Mouse (Mus musculus) liver, embryonic 15.5 days (tissue): ENCODE results near the gene Zfand2b. TPM values are rescaled to one million over a fixed set of nuclear protein-coding genes. Genes with fewer than 3 reads are reported as not detected.

Source experiments
- ATAC-seq: fragments of 200-750 bp; cut with Nextera tagmentation; 2 replicates; pipeline ENCODE4 v1.8.0; 2017; ENCODE audit warnings: moderate number of reproducible peaks, mild to moderate bottlenecking, moderate library complexity; ENCODE audit not compliant: insufficient read depth
- H3K27ac ChIP-seq: fragments of 300-500 bp; sonication (generic); replicated peaks from 2 replicates; pipeline ENCODE4 v1.5.1; 2015; ENCODE audit warnings: mild to moderate bottlenecking, inconsistent platforms
- H3K27me3 ChIP-seq: fragments of 300-500 bp; sonication (generic); 2 replicates; pipeline ENCODE4 v1.6.1; 2015; ENCODE audit warnings: mild to moderate bottlenecking, inconsistent platforms
- H3K36me3 ChIP-seq: fragments of 300-500 bp; sonication (generic); replicated peaks from 2 replicates; pipeline ENCODE4 v1.6.1; 2015; ENCODE audit warnings: moderate library complexity, mild to moderate bottlenecking, inconsistent platforms
- H3K4me1 ChIP-seq: fragments of 300-500 bp; sonication (generic); replicated peaks from 2 replicates; pipeline ENCODE4 v1.6.1; 2015; ENCODE audit warnings: inconsistent platforms
- H3K4me2 ChIP-seq: fragments of 300-500 bp; sonication (generic); 2 replicates; pipeline ENCODE4 v1.6.1; 2015; ENCODE audit warnings: moderate library complexity, mild to moderate bottlenecking, inconsistent platforms
- H3K4me3 ChIP-seq: fragments of 300-500 bp; sonication (generic); replicated peaks from 2 replicates; pipeline ENCODE4 v1.5.1; 2015; ENCODE audit warnings: mild to moderate bottlenecking, inconsistent platforms
- H3K9ac ChIP-seq: fragments of 300-500 bp; sonication (generic); 2 replicates; pipeline ENCODE4 v1.6.1; 2015; ENCODE audit warnings: moderate library complexity, mild to moderate bottlenecking, inconsistent platforms
- H3K9me3 ChIP-seq: fragments of 300-500 bp; sonication (generic); replicated peaks from 2 replicates; pipeline ENCODE4 v1.6.1; 2016; ENCODE audit warnings: inconsistent platforms
- WGBS: fragments of 180-500 bp; shearing (Covaris S2); methylation state at CpG from one replicate; pipeline ENCODE4 v1.1.7; 2015; ENCODE audit warnings: mixed read lengths; ENCODE audit not compliant: insufficient replicate concordance; 5-methylcytosine and 5-hydroxymethylcytosine counted together
- polyA plus RNA-seq: library from polyadenylated mRNA; unstranded; fragments of >200 nt; fragmentation: Nextera tagmentation; extraction: Ambion mirVana; gene quantifications from 2 replicates; pipeline ENCODE4 v1.2.1, GENCODE M21; 2015

Zfand2b gene
- polyA plus RNA-seq, 1 experiment from 2014 or later = 43.4 TPM

DNA sequence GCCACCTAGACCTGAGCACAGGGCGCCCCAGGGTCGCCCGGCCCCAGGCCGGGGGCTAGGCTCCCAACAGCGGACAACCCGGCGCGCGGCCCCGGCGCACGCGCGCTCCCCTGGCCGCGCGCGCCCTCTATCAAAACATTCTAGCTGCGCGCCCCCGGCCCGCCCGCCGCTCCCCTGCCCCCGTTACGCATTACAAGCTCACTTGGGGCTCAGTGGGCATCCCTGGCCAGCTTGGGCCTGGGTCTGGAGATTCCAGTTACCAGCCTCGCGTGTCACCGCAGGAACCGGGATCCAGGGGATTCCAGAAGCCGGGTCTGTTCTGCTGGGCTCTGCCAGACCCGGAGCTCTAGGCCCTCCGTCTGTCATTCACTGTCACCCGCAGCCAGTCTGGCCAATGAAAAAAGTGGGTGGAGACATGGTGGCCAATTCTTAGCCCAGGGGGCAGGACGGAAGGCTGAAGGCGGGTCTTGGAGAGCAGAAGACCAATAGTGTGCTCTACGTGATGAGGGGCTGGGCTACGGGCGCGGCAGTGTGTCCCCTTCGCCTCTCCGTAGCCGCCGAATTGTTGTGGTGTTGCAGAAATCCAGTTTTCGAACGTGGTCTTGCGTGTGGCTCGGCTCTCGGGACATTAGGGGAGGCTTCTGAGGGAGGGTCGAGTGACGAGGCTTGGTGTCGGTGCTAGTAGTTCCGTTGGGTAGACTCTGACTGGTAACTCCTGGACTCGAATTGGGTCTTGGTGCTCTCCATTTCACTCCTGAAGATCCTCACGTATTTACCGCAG, 23.4 kb downstream of the Zfand2b start, which contains the start of the genes Ankzf1 and Atg9a:
Gene Ankzf1 (plus strand): TSS at position 530 of the 781 bp plus-strand sequence.
Gene Atg9a (minus strand): TSS at position 575 of the 781 bp plus-strand sequence.
- H3K4me3 ChIP-seq = peak within 1 kb of the TSS; percentile 89
- H3K9me3 ChIP-seq = no peaks in the 10 kb centered on the region
- peak within 1 kb of the TSS; percentile 97 for H3K9ac ChIP-seq
- H3K36me3 ChIP-seq = peaks cover 47% of the 10 kb centered on the region
- no peaks in the 10 kb centered on the region for H3K27me3 ChIP-seq
- peaks cover 52% of the 10 kb centered on the region for H3K4me1 ChIP-seq
- peak within 1 kb of the TSS; percentile 95 for H3K27ac ChIP-seq
- peak; percentile 98 for ATAC-seq
- peak within 1 kb of the TSS; percentile 88 for H3K4me2 ChIP-seq
- WGBS = under 1% methylated on average over 55 of the region's 56 CpGs

DNA sequence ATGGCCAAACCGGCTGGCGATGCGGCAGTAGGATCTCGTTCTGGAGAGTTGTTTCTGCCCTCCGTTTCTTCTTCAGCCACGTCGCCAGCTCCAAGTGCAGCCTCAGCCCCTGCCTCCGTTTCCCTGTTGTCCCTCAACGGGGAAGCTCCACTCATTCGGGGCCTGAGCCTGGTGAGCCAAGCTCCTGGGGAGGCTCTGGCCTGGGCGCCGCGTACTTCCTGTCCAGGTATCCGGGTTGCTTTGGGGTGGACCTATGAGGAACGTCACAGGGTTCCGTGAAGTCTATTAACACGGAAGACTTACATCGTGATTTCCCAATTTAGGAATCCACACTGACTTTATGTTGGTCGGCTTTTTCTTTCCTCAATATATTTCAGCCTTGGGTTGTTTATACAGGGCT, 24.0 kb downstream of the Zfand2b start:
- ATAC-seq = peak; percentile 40
- no peaks in the 10 kb centered on the region for H3K27me3 ChIP-seq
- H3K4me3 ChIP-seq = peak overlapping the region; percentile 89
- WGBS = under 1% methylated on average over 19 of the region's 19 CpGs
- peak overlapping the region; percentile 71 for H3K9ac ChIP-seq
- peaks cover 51% of the 10 kb centered on the region for H3K4me1 ChIP-seq
- peak overlapping the region; percentile 88 for H3K4me2 ChIP-seq
- peak overlapping the region; percentile 95 for H3K27ac ChIP-seq
- H3K9me3 ChIP-seq = no peaks in the 10 kb centered on the region
- H3K36me3 ChIP-seq = peaks cover 46% of the 10 kb centered on the region

DNA sequence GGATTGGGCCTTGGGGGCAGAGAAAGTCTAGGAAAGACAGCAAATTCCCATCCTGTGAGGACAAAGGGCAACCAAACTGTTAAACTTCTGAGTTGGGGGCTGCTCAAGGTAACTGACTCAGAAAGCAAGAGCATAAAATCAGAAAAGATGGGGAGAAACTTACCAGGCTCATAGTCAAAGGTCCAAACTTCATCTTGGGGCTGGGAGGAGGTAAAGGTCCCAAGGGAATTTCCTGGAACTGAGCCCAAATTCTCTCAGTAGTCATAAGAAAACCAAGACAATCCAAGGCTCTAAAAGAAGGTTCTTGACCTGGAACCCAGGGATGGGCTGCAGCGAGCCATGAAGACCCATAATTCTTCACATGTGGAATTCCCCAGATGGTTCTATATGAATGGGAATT, 32.8 kb downstream of the Zfand2b start:
- H3K4me2 ChIP-seq = no peak overlapping the region
- no peak for ATAC-seq

DNA sequence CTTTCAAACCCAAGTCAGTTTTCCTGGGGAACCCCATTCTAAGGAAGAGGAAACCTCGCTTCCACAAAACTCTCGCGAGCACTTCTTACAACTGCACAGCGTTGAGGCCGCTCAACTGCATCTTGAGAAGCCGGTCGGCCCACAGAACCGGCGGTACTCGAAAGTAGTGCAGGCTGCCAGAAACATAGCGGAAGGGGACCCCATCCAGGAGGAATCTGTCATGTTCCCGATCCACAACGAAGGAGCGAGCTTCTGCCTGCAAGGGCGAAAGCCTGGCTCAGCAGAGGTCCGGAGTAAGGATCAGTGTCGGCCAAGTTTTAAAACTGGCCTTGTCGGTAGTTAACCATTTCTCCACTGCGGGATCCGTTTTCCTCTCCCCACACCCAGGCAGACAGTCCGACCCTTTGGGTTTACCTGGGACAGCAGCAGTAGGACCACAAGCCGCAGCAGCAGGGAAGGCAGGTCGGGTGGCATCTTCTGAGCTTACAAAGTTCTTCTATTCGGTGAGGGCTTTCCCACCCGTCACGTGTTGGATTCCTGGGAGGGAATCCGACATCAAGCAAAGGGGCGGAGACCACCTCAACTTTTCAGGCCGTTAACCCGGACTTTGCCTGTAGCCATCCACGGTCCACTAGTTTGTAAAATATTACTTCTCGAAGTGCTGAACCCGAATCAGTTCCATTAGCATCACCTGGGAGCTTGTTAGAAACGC, 40.7 kb downstream of the Zfand2b start:
- Histone ChIP-seq H3K27me3 (no peaks in the 10 kb centered on the region), H3K9me3 (no peaks in the 10 kb centered on the region), H3K9ac (peak overlapping the region; percentile 83), H3K27ac (peak overlapping the region; percentile 83; the same call in 1 of the 2 replicates), H3K4me2 (peak overlapping the region; percentile 99), H3K36me3 (peaks cover 25% of the 10 kb centered on the region), H3K4me3 (peak overlapping the region; percentile 77), H3K4me1 (peaks cover 58% of the 10 kb centered on the region)
- 17% methylated on average over 34 of the region's 34 CpGs for WGBS
- ATAC-seq = no peak

More for the DNA sequence above, 32.8 kb downstream of the Zfand2b start:
- H3K9me3 ChIP-seq = no peaks in the 10 kb centered on the region
- no peak overlapping the region for H3K9ac ChIP-seq
- WGBS = 74% methylated on average over 1 of the region's 1 CpGs
- H3K4me1 ChIP-seq = no peaks in the 10 kb centered on the region
- peaks cover 37% of the 10 kb centered on the region for H3K36me3 ChIP-seq
- H3K4me3 ChIP-seq = no peak overlapping the region
- H3K27ac ChIP-seq = no peak overlapping the region
- no peaks in the 10 kb centered on the region for H3K27me3 ChIP-seq

DNA sequence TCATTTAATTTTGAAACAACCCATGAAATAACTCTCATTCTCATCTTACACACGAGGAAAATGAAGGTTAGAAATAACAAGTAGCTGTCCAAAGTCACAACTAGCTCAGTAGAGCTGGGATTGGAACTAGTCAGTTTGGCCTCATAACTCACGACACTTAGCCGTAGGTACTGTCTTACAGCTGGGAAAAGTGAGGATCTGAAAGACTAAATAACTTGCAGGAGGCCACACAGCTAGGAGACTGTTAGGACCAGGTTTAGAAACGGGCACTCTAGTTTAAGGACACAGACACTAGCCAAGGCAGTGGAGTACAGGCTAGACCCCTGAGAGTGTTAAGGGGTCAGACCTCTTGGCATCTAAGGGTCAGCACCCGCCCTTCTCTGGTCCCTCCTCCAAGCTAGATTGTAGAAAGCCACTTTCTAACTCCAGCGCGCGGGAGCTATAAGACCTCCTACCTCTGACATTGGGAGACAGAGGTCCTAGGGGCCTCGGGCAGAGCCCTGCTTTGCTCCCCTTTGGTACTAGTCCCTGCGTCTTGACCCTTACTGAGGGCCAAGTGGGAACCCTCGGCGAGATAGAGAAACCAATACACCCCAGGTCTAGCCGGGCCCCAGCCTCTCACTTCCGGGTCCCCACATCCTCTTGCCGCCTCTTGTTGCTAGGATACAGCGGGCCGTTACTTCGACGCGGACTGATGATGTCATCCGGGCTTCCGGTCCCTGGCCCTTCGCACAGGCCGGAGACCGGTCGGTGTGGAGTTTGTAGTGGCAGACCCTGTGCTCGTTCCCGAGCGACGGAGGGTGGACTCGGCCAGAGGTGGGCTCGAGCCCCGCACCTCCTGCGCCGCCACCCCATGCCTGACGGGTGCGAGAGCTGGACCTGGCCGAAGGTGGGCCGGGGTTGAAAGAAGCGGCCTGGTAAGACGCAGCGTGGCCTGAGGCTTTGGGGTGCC, 42.0 kb downstream of the Zfand2b start, which contains the start of the genes Glb1l and Stk16:
Gene Glb1l (minus strand): TSS at position 678 of the 952 bp plus-strand sequence.
Gene Stk16 (plus strand): TSS at position 703 of the 952 bp plus-strand sequence.
- 3% methylated on average over 42 of the region's 42 CpGs for WGBS
- H3K36me3 ChIP-seq = peaks cover 38% of the 10 kb centered on the region
- peak within 1 kb of the TSS; percentile 77 for H3K4me3 ChIP-seq
- ATAC-seq = peak; percentile 85
- H3K4me1 ChIP-seq = peaks cover 71% of the 10 kb centered on the region
- no peaks in the 10 kb centered on the region for H3K27me3 ChIP-seq
- peak within 1 kb of the TSS; percentile 95 for H3K27ac ChIP-seq
- peak within 1 kb of the TSS; percentile 99 for H3K4me2 ChIP-seq
- peak within 1 kb of the TSS; percentile 83 for H3K9ac ChIP-seq
- H3K9me3 ChIP-seq = no peaks in the 10 kb centered on the region

DNA sequence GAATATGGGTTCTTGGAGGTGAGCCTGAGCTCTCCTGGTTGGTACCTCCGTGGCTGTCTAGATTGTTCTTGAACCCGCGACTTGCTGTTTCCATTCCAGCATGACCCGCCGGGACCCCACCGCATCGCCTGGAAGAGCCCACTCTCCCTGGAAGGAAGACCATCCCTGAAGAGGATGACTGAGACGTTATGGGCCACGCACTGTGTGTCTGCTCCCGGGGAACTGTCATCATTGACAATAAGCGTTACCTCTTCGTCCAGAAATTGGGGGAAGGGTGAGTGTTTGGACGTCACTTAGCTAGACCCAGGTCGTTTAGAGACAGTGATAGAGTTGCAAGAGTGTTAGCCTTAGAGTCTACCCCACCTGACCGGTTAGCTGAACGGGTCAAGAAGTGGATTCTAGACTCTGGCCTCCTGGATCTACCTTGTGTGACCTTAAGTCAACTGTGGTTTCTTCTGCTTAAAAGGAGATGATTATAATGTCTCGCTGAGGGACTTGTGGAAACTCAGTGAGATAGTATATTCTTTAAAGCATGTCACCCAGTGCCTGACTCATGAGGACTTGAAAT, 42.8 kb downstream of the Zfand2b start:
- Histone ChIP-seq H3K4me2 (peak overlapping the region; percentile 99), H3K36me3 (peaks cover 46% of the 10 kb centered on the region), H3K27ac (peak overlapping the region; percentile 95), H3K4me1 (peaks cover 80% of the 10 kb centered on the region), H3K9me3 (no peaks in the 10 kb centered on the region), H3K27me3 (no peaks in the 10 kb centered on the region), H3K4me3 (peak overlapping the region; percentile 77), H3K9ac (peak overlapping the region; percentile 83)
- WGBS = 6% methylated on average over 17 of the region's 17 CpGs
- ATAC-seq = no peak

DNA sequence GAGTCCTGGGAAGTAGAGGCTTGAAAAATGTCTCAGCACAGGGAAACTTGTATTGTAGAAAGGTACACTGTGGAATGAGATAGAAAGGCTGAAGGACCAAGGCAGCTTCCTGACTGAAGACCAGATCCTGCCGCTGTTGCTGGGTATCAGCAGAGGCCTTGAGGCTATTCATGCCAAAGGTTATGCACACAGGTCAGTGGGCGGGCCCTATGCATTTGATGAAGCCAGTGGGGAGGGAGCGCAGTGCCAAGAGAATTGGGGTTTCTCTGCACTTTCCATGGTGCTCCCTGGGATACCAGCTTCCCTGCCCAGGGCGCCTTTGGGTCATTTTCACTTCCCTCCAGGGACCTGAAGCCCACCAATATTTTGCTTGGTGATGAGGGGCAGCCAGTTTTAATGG, 44.1 kb downstream of the Zfand2b start:
- H3K9ac ChIP-seq = peak overlapping the region; percentile 43
- no peaks in the 10 kb centered on the region for H3K9me3 ChIP-seq
- peak overlapping the region; percentile 95 for H3K27ac ChIP-seq
- H3K4me1 ChIP-seq = peaks cover 90% of the 10 kb centered on the region
- ATAC-seq = no peak
- peak overlapping the region; percentile 77 for H3K4me3 ChIP-seq
- 68% methylated on average over 4 of the region's 4 CpGs for WGBS
- no peaks in the 10 kb centered on the region for H3K27me3 ChIP-seq
- H3K36me3 ChIP-seq = peaks cover 56% of the 10 kb centered on the region
- H3K4me2 ChIP-seq = peak overlapping the region; percentile 99

DNA sequence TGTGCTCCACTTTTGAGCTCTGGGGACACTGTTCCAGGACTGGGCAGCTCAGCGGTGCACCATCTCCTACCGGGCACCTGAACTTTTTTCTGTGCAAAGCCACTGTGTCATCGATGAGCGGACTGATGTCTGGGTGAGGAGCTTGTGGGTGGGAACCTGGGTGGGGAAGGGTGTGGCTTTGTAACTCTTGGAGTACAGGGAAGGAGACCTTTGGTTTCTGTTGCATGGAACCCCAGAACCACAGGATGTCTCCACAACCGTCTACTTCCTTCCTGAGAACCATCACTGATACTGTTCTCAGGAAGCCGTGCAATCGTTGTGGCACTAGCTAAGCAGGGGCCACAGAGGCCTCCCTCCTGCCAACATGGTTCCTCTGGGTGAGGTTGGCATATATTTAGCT, 44.6 kb downstream of the Zfand2b start:
- peak overlapping the region; percentile 99 for H3K4me2 ChIP-seq
- no peak for ATAC-seq
- peak overlapping the region; percentile 95 for H3K27ac ChIP-seq
- peak overlapping the region; percentile 77 for H3K4me3 ChIP-seq
- H3K4me1 ChIP-seq = peaks cover 93% of the 10 kb centered on the region
- peak overlapping the region; percentile 43 for H3K9ac ChIP-seq
- H3K9me3 ChIP-seq = no peaks in the 10 kb centered on the region
- no peaks in the 10 kb centered on the region for H3K27me3 ChIP-seq
- 6% methylated on average over 7 of the region's 7 CpGs for WGBS
- peaks cover 56% of the 10 kb centered on the region for H3K36me3 ChIP-seq

DNA sequence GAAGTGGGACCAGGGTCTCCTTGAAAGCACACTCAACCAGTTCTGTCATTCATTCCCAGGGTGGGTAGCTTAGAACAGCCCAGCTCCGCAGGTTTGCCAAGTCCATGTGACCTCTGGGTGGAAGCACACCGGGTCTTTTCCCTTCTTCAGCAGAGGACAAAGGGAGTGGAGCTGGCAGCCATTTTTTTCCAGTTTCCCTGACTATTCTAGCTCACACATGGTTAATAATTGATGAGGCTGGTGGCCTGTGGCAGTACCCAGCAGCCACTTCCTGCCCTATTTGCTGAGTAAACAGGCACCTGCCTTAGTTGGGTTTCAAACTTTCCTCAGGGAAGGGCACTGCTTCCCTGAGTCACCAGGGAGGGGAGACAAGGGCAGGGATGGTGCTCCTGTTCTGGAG, 46.0 kb downstream of the Zfand2b start:
- Histone ChIP-seq H3K9me3 (no peaks in the 10 kb centered on the region), H3K9ac (peak overlapping the region; percentile 93; the same call in 1 of the 2 replicates), H3K4me3 (peak overlapping the region; percentile 80), H3K27me3 (peaks cover 2% of the 10 kb centered on the region), H3K4me1 (peaks cover 81% of the 10 kb centered on the region), H3K4me2 (peak overlapping the region; percentile 99), H3K27ac (peak overlapping the region; percentile 95), H3K36me3 (peaks cover 56% of the 10 kb centered on the region)
- WGBS = 55% methylated on average over 2 of the region's 2 CpGs
- no peak for ATAC-seq

DNA sequence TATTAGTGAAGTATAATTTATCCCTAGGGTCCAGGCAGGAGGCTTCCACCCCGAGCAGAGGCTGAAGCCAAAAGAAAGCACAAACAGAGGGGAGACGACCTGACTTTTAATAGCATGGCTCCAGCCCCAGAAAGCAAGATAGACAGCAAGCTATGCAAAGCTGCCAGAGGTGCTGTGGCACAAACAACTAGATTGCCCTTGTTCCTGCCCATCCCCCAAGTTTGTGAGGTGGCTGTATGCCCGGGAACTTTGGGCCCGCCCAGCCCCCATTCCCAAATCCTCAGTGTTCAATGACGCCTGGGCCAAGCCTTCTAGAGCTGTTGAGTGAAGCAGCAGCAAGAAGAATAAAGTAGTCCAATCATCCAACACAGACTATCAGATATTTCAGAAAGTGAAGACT, 46.4 kb downstream of the Zfand2b start:
- no peak for ATAC-seq
- Histone ChIP-seq H3K27me3 (peaks cover 7% of the 10 kb centered on the region), H3K36me3 (peaks cover 56% of the 10 kb centered on the region), H3K4me2 (peak overlapping the region; percentile 99), H3K4me3 (peak overlapping the region; percentile 80), H3K27ac (peak overlapping the region; percentile 95), H3K9me3 (no peaks in the 10 kb centered on the region), H3K4me1 (peaks cover 81% of the 10 kb centered on the region), H3K9ac (peak overlapping the region; percentile 93; the same call in 1 of the 2 replicates)
- 44% methylated on average over 5 of the region's 5 CpGs for WGBS
